Mouse (Mus musculus) layer of hippocampus, postnatal 14 days (tissue): ENCODE results near the gene Zfp979. TPM values are rescaled to one million over a fixed set of nuclear protein-coding genes. Genes with fewer than 3 reads are reported as not detected.
"Not testable (repeated sequence)": the region's sequence is repeated elsewhere in the genome, so short reads cannot be mapped to it uniquely, and the experiment has no call there.

Source experiments
- DNase-seq, 2 experiments: peaks; one replicate each; pipeline ENCODE4 v3.0.0; 2021 to 2022; ENCODE audit warnings: low spot score in 2 of 2, mixed read lengths in 1 of 2
- long read RNA-seq, 2 experiments: library from polyadenylated mRNA; stranded (forward); transcript quantifications; one replicate each; pipeline ENCODE4 v2.0.0; 2021
- total RNA-seq, 2 experiments: library from RNA; stranded (reverse); gene quantifications; 2 replicates each; pipeline ENCODE4 v1.2.3; 2021

The Zfp979 gene
- under 1 TPM; 0.55 to 0.76 TPM for total RNA-seq
- long read RNA-seq, experiment 1, partial matches to known transcripts, result 1 of 1 reads
- long read RNA-seq, experiment 1, other reads (novel, unspliced or antisense), result 0 of 1 reads
- long read RNA-seq, experiment 2, partial matches to known transcripts, result 1 of 2 reads
- long read RNA-seq, experiment 2, other reads (novel, unspliced or antisense), result 0 of 2 reads

DNA sequence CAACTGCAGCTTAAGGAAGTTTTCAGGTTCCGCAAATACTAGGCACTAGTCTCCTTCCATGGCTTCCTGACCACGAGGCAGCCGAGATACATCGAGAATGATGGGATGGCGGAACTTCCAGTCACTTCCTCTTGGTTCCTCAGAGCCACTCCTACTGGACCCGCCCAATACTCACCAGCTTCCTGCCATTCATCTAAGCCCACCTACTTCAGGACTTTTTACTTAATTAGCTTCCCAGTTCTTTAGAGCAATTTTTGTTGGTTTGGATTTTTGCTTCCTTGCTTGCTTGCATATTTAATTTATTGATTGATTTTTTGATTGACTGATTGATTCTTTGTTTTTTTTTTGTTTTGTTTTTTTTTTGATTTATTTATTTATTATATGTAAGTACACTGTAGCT, at the start of gene Zfp979:
Zfp979 (minus strand) TSS at position 101 of the 400 bp plus-strand sequence.
- not testable (repeated sequence) for DNase-seq

DNA sequence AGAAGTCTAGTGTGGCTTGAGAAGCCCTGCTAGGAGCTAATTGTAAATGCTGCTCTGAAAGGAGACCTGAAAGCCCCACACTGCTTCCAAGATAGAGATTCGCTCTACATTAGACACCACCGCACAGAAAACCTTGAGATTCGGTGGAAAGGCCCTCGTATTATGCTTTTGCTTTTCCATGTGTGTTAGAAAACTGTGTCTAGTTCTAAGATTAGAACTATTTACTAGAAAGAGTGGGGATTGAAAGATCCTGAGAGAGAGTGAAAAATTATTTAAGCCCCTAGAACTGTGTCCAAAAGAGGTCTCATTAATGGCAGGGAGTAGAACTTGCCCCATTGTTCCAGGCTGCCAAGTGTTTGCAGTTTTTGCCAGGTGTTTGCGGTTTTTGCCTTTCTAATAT, 12.9 kb upstream of the Zfp979 start:
- DNase-seq, result not testable (repeated sequence)

DNA sequence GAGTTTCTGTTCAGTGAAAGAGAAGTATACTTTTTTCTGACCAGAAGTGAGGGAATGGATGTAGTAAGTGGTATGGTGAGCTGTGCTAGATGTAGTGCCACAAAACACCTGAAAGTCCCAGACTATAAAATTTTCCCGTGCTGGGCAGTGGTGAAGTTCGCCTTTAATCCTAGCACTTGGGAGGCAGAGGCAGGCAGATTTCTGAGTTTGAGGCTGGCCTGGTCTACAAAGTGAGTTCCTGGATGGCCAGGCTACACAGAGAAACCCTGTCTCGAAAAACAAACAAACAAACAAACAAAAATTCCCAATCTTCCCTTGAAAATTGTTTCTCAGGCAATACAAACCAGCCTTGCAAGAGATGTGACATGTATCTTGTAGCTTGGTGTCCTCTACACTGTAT, 5.1 kb upstream of the Zfp979 start:
- not testable (repeated sequence) for DNase-seq

DNA sequence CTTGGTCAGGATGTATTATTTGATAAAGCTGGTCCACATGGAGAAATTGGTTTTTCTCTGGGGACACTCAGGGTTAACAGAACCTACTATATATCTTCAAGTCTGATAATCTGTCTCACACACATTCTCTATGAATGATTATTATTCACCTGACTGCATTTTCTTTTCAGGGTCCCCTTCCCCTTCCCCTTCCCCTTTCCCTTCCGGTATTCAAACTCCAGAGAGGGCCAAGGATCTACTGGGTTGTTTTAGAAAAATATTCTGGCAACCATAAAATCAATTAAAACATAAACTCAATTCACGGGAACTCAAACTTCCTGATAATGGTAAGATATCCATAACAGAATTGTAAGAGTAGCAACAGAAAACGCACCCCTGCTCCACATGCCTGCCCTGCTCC, 381 bp downstream of the Zfp979 start:
- not testable (repeated sequence) for DNase-seq

DNA sequence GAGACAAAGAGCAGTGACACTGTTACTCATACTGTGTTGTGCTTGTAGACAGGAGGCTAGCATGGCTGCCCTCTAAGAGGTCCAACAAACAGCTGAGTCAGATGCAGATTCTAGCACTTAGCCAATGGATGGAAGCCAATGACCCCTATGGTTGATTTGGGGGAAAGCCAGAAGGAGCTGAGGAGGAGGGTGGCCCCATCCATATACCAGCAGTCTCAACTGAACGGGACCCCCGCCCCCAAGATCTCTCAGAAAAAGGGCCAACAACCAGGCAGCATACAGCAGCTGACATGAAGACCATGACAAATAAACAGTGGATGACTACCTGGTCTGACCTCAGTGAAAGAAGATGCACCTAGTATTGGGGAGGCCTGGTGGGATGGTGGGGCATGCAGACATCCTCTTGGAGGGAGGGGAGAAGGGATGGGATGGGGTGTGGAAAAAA, 8.5 kb downstream of the Zfp979 start:
- DNase-seq, result not testable (repeated sequence)

DNA sequence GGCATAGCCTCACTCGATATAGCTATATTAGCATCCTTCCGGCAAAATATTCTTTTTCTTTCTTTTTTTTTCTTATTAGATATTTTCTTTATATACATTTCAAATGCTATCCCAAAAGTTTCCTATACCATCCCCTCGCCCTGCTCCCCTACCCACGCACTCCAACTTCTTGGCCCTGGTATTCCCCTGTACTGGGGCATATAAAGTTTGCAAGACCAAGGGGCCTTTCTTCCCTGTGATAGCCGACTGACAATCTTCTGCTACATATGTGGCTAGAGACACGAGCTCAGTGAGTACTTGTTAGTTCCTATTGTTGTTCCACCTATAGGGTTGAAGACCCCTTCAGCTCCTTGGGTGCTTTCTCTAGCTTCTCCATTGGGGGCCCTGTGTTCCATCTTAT, 35.8 kb downstream of the Zfp979 start:
- DNase-seq, result not testable (repeated sequence)

DNA sequence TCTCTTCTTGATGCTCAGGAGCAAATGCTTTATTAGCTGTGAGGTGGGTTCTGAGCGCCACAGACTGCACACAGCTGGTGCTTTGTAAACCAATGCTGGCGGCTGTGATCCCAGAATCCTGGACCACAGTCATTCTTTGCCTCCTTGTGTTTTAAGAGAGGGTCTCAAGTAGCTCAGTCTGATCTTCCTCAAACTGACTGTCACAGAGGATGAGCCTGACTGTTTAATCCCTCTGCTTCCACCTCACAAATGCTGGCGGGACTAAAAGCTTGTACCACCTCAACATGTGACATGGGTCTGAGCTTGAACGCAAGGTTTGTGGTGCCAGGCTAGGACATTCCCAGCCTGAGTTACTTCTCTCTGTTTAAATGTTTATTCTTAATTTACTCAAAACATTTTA, 36.8 kb downstream of the Zfp979 start:
- no peak for DNase-seq

DNA sequence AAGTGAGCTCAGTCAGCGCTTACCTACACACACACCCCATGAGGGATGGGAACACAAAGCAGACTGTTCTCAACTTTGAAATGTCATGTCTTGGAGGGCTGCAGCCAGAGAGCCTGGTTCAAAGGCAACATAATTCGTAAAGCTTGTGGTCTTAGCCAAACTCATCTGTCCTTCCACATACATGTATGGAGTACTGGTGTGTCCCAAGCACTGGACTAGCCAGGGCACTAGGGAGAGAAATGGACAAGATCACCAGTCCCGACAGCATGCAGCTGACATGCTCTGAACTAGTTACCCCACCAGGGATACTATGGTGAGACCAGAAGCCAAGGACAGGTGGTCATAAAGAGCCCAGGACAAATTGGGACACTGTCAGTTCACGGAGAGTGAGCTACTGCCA, 38.5 kb downstream of the Zfp979 start:
- no peak for DNase-seq

DNA sequence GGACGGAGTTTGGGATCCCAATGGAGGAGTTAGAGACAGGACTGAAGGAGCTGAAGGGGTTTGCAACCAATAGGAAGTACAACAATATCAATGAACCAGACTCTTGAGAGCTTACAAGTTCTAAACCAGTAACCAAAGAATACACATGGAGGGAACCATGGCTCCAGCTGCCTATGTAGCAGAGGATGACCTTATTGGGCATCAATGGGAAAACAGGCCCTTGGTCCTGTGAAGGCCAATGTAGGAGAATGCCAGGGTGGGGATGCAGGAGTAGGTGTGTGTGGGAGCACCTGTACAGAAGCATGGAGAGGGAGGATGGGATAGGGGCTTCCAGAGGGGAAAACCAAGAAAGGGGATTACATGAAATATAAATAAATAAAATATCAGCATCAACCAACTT, 40.4 kb downstream of the Zfp979 start:
- no peak for DNase-seq

DNA sequence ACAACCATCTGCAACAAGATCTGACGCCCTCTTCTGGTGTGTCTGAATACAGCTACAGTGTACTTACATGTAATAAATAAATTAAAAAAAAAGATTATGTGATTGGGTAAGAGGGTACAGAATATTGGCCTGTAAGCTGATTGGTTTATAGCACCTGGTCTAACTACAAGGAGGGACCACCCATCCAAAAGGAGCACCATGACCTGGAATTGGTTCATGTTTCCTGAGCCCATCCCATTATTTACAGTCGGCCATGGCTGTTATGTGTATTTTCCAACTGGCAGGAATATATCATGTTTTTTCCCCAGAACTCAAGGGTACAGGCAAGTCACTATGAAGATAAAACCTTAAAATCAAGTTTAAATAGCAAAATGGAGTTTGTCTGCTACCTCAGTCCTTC, 43.5 kb downstream of the Zfp979 start:
- no peak for DNase-seq

DNA sequence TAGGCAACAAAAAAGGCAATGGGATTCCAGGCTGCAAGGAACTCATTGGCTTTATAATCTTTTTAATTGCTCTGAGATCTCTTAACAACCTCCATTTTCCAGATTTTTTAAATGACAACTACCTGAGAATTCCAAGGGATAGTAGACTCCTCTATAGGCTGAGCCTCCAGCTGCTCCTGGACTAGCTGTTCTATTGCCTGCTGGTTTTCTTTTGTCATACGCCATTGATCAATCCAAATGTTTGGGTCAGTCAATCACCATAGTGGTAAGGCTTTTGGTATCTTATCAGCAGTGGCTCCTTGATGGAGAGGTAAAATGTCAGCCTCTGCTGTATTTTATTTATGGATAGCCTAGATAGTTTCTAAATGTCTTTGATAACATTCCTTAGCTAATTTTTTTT, 44.6 kb downstream of the Zfp979 start:
- DNase-seq, result no peak

DNA sequence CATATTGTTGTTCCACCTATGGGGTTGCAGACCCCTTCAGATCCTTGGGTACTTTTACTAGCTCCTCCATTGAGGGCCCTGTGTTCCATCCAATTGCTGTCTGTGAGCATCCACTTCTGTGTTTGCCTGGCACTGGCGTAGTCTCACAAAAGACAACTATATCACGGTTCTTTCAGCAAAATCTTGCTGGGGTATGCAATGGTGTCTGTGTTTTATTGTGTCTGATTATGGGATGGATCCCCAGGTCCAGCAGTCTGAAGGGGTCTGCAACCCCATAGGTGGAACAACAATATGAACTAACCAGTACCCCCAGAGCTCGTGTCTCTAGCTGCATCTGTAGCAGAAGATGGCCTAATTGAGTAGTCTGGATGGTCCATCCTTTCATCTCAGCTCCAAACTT, 47.7 kb downstream of the Zfp979 start:
- DNase-seq, result not testable (repeated sequence)

DNA sequence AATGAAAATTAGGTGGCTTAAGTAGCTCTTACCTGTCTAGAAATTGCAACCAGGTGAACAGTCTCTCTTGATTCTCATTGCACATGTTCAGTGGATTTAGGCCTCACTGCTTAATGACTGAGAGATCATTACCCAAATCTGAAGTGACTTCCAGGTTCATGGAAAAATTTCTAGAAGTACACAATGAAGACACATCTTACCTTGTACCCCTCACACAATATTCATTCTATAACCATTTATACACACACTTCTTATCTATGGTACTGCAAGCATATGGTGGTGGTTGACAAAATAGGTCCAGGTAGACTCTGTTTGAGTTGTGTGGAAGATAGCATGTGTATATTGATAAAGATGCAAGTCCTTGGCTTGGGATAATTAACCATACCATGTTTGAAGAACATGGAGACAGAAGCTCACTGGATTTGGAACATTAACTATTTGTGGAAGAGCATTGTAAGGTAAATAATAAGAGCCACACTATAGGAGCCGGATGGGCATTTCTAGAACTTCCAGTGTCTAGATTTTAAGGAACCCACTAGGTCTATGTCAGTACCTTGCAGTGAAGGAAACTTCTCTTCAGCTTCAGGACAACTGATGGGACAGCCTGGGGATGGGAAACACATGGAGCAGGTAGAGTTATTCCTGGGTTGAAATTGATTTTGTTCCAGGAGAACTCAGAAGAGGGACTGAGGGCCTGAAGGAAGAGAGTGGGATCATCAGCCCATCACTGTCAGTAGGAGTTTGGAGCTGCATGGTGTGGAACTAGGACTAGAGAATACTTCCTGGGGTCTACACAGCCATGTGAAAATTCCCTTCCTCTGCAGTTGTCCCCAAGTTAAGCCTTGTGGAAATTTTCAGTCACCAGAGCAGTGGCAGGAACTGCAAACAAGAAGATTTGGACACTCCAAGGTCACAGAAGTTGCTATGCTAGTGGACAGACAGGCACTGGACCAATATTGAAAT, 55.5 kb downstream of the Zfp979 start:
- no peak for DNase-seq

DNA sequence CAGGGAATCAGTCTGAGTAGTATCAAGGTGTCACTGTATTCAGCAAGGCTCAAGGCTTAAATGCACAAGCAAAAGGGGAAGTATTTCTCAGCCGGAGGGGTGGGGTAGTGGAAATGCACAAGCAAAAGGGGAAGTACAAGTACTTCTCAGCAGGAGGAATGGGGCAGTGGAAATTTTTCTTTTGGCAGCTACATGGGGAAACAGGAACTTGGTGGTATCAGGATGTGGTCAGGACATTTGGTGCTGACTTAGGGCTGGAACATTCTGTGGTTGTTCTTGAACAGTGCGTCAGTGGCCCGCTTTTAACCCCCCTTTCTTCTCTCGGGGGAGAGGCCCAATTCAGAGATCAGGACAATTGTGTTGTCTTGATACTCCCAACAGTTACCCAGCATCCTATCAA, 62.9 kb downstream of the Zfp979 start:
- not testable (repeated sequence) for DNase-seq

DNA sequence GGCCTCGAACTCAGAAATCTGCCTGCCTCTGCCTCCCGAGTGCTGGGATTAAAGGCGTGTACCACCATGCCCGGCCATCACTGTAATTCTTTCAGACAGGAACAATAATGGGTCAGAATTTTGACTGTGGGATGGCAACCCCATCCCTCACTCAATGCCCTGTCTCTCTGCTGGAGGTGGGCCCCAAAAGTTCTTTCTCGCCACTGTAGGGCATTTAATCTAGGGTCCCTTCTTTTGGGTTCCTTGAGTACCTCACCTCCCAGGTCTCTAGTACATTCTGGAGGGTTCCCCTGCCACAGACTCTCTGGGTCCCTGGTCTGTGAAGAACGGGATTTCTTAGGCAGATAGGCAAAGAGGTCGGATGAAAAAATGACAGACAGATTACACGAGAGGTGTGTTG, 71.2 kb downstream of the Zfp979 start:
- DNase-seq, result not testable (repeated sequence)

DNA sequence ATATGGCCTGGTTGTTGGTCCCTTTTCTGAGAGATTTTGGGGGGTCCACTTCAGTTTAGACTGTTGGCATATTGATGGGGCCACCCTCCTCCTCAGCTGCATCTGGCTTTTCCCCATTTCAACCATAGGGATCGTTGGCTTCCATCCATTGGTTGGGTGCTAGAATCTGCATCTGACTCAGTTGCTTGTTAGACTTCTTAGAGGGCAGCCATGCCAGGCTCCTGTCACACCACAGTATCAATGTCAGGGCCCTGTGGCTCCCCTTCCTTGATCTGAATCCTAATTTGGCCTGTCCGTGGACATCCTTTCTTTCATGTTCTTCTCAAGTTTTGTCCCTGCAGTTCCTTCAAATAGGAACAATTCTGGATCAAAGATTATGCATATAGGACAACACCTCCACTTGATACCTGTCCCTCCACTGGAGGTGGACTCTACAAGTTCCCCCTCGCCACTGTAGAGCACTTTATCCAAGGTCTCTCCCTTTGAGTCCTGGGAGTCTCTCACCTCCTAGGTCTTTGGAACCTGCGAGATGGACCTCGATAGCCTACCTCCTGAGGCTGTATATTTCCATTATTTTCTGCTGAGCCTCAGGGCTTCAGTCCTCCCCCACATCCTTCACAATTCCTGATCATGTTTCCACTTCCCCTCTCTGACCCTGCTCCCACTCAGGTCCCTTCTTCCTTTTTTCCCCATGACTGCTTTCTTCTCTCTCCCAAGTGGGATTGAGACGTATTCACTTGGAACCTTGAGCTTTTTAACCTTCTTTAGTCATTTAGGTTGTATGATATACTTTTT, 76.7 kb downstream of the Zfp979 start:
- DNase-seq, result no peak

Other genes starting within 250 kb of the Zfp979 start
- gene Zfp982, start 150.1 kb downstream of the Zfp979 start, total RNA-seq, result 1 to 10 TPM; 3.7 to 4.1 TPM
- gene Gm16503, start 102.3 kb downstream of the Zfp979 start, total RNA-seq, result under 1 TPM; 0.28 to 0.29 TPM
- gene Zfp985, start 89.2 kb downstream of the Zfp979 start, total RNA-seq, result not detected
- gene Zfp534, start 60.0 kb upstream of the Zfp979 start, total RNA-seq, result not detected
- 1 to 10 TPM; 2.8 to 3.1 TPM for gene Zfp984, start 167.3 kb upstream of the Zfp979 start, total RNA-seq
- 10 to 100 TPM; 16.0 to 16.9 TPM for gene Zfp933, start 205.9 kb upstream of the Zfp979 start, total RNA-seq
- gene Miip, start 226.3 kb upstream of the Zfp979 start, total RNA-seq, result 10 to 100 TPM; 20.6 to 21.5 TPM
- 1 to 10 TPM; 7.2 to 8.9 TPM for gene Fv1, start 226.5 kb upstream of the Zfp979 start, total RNA-seq